Mouse (Mus musculus): ENCODE measurements around the gene Arhgef3.

The Arhgef3 gene

GRCm38 (mm10) chr14:27271371-27272071 lies 156.8 kb downstream of the Arhgef3 start:
- no peak for DNase-seq

- DNase-seq, result no peak
Measured at GRCm38 (mm10) chr14:27272072-27272834, 157.6 kb downstream of the Arhgef3 start.

DNA sequence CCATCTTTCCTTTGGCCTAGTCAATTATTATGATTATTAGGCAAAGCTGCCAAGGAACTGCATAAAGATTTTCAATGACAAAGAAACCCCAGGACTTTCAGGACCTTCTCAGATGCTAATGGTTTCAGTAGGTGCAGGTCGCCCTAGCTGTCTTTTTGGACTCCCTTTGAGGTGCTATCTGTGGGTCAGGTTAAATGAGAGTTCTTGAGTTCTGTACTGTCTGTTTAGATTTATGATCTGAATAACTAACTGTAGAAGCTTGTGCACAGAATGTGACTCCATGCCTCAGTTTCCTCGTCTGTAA lies 158.1 kb downstream of the Arhgef3 start:
- DNase-seq, result no peak

DNA sequence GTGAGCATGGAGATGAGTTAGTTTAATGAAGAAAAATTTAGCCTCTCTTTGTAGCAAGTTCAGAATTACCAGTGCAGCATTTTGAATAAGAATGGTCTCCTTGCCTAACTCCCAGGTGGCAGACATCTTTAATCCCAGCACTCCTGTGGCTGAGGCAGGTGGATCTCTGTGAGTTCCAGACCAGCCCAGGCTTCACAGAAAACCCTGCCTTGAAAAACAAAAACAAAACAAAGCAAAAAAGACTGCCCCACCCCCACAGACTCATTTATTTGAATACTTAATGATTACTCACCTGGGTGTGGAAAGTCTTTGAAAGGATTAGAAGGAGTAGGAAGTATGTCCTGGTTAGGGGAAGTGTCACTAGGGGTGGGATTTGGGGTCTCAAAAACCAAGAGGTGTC lies 158.5 kb downstream of the Arhgef3 start:
- DNase-seq, result no peak

DNA sequence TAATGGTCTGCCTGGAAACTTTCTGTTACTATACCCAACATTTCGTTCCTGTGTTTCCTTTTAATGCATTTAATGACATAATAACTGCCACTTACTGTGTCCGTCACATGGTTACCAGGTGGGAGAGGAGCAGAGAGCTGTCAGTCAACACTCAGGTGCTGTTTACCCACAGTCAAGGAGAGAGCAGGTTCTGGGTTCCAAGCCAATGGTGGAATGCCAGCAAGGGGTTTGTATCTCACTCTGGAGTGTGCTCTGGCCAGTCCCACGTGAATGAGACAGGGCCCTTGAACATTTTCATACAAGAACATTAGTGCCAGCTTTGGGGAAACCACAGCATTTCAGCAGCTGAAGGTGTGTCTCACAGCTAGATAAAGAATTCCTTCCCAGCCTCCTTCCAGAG lies 162.6 kb downstream of the Arhgef3 start:
- no peak for DNase-seq

DNA sequence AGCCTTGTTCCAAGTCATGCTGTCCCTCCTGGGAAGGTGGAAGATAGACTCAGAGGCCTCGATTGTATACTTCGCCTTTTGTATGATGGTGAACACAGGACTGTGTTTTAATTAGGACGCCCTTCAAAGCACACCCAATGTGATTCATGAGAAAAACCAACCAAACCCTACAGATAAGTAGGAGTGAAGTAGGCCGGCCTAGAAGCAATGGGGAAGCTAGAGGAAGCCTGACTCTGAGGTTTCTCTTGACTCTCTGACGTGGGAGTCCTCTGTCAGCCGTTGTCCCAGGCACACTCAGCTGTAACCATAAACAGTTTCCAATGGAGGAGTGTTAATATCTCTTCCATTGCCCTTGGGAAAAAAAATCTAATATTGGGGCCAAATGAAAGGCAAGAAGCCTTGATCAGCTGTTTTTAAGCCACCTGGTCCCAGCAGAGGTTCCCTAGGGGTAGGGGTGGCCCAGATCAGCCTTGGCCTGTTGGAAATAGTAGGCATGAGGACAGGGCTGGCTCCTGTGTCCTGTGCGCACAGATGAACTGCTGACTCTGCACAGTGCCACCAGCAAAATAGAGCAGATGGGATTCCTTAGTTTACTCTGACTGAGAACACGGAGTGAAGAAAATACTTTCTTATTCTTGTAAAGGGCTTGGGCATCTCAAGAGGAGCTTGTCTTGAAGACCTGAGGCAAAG lies 165.6 kb downstream of the Arhgef3 start:
- DNase-seq, result no peak

GRCm38 (mm10) chr14:27283956-27284355 lies 169.3 kb downstream of the Arhgef3 start:
- no peak for DNase-seq

DNA sequence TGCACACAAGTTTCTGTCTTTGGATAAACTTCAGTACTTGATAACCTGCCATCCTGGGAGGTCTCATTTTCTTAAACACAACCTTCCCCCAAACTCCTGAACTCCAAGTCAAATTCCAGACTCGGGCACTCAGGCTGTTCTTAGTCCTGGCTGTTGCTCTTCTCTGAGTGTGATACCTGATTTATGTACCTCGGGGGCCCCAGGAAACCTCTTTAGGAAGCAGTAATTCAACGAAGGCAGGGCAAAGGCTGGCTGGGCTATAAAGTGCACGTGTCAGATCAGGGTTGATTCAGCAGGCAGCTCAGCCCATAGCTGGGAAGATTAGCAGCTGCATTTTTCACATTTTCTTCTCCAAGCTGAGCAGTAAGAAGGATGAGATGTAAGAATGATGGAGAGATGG lies 171.5 kb downstream of the Arhgef3 start:
- DNase-seq, result no peak

- DNase-seq, result no peak
Measured at GRCm38 (mm10) chr14:27289053-27289452, 174.4 kb downstream of the Arhgef3 start.

- DNase-seq, result peak in 1 of 2 experiments; percentile 42
Measured at GRCm38 (mm10) chr14:27292101-27292500, 177.4 kb downstream of the Arhgef3 start.

DNA sequence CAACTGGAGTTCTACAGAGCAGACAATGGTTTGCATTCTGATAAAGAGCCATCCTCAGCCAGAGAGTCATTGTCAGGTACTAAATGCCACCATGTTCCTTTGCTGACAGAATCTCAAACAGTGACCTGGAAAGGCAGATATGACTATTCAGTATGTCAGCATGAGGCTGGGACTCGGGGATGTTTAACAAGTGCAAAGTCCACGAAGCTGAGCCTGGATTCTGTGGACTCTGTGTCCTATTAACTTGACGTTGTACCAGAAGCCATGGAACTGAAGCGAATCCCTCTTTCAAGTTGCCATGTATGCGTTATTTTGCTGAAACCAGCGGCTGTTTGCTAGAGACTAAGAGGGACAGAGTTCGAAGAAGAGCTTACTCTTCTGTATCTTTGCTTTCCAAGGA lies 181.1 kb downstream of the Arhgef3 start:
- DNase-seq, result peak; percentile 72 to 85

DNA sequence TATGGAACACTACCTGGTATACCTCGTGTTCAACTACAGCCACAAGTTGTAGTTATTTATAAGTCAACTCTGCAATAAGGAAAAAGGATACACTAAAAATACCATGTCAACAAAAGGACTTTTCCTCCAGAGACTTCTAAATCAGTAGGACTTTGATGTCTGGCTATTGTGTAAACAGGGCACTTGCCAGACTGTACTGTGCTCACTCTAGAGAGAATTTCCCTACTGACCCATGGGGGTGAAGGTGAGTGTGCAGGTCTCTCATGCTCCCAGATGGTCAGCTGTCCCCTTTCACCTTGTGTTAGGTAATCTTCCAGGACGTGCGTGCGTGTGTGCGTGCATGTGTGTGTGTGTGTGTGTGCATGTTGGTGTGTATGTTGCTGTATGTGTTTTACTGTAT lies 182.3 kb downstream of the Arhgef3 start:
- peak; percentile 63 to 85 for DNase-seq

DNA sequence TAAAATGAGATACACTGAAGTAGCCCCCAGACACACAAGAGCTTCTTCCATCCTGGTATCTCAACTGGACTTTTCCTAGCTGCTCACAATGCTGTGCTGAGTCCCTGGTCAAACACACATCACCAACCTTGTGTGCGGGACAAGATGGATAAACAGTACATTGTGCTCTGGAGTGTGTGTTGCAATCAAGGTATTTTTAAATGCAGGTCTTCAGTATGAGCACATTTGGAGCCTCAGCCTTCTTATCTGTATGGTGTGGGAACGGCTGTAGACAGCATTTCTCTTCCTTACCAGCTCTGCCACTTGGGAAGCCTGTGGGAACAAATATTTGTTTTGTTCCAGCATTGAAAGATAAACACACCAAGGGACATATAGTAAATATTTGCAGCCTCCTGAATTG lies 184.2 kb downstream of the Arhgef3 start:
- DNase-seq, result no peak

- no peak for DNase-seq
Measured at GRCm38 (mm10) chr14:27299705-27300104, 185.0 kb downstream of the Arhgef3 start.

DNA sequence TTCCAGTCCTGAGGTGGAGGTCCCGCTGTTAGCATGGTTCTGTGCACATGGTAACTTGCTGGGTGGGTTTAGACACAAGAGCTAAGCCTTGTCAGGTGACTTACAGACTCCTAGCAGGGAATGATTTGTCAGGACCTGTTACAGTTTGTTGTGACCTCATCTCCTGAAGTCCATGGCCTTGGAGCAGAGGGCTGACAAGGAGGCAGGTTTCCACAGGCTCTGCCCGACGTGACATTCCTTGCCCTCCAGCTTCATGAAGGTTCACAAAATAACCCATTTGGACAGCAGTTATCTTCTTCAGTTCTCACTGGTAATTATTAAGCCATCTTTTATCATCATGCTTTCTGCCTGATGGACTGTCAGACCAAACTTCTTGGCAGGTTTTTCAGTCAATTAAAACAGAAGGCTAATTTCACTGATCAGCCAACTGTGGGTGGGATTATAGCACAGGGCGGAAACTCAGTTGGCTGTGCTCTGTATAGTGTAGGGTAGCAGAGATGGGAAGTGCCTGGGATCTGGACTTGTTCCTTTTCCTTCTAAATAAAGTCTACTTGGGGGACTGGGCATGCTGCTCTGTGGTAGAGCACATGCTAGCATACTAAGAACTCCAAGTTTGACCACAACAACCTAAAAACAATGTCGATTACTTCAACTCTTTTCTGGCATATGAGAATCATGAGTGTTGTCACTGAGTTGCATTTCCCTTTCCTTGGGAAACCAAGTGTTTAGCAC lies 187.2 kb downstream of the Arhgef3 start:
- DNase-seq, result peak; percentile 24 to 76

DNA sequence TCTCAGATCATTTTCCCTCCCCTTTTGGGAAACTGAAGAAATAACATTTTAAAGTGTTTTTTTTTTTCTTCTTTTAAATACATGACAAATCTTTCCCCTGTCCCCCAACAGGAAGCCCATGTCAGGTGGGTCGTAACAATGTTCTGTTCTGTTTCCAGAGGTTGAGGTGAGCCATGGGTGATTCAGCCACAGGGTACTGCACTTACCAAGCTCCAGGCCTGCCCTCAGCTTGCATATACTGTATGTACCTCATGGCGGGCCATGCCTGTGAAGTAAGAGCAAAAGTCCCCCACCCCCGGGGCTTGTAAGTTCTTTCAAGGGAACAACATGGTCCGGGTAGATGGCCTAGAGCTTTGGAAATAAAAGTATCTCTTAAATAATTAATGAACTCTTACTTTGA lies 188.6 kb downstream of the Arhgef3 start:
- DNase-seq, result no peak

DNA sequence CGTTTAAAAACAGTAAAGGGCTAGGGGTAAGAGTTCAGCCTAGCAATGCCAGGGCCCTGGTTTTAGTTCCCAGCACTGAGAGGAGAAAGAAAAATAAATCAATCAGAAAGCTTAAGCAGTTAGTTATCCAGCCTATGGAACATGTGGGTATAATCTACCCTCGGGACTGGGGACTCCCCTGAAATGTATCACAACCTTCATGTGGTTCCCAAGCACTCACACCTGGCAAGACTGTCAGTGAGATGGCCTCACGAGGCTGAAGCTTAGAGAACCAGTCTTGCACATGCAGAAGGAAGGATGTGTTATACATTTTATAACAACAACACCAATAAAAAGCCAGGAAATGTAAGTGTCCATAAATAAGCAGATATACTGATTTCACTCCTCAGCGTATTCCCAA lies 189.7 kb downstream of the Arhgef3 start:
- DNase-seq, result no peak

DNA sequence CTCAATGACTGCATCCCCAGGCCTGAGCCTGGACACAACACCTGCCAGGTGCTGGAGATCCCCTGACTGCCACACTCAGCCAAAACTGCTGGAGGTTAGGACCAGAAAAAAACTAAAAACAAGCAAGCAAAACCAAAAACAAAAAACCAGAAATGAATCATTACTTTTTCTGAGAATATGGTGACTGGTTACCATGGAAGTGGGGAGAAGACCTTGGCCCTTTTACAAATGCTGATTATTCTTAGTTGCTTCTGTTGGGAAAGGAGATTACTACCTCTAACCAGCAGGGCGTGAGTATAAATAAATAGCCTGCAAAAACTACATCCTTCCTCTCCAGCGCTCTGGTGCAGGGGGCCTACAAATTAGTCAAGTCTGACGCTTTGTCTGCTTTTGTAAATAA lies 194.1 kb downstream of the Arhgef3 start:
- no peak for DNase-seq

- no peak for DNase-seq
Measured at GRCm38 (mm10) chr14:27310559-27311242, 196.0 kb downstream of the Arhgef3 start.

GRCm38 (mm10) chr14:27312380-27312779 lies 197.7 kb downstream of the Arhgef3 start:
- no peak for DNase-seq

DNA sequence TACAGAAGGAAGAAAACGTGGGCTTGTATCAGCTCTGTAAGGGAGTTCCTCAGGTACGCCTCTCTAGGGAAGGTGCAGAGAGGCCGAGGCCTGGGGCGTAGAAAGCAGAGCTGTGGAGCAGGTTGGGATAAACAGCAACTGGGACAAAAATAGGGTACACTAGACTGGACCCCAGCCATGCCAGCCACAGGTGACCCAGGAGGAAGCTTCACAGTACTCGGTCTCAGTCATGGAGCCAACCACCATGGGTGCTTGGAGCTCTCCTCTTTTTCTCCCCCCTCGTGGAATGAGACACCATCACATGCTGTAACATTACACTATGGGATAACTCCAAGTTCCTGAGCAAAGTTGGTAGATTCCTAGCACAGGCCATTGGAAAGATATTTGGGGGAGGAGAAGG lies 201.0 kb downstream of the Arhgef3 start:
- DNase-seq, result no peak

GRCm38 (mm10) chr14:27317146-27317545 lies 202.4 kb downstream of the Arhgef3 start:
- DNase-seq, result no peak

DNA sequence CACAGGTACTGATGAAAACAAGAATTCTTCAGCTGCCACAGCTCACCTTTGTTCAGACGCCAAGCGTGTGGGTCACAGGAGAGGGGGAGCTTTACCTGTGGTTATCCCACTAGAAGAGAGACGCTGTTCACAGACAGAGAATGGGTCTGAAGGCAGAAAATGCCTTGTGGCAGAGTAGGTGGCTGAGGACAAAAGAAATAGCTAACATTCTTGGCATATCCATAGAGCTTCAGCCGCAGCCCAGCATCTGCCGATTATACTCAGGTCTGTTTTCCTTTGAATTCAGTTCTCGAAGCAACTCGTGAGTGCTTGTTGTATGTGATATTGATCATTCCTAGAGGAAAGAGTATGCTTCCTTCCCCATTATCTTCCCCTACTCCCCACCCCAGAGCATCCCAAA lies 204.7 kb downstream of the Arhgef3 start:
- no peak for DNase-seq

All from kidney, postnatal 25 days (tissue).